Mouse (Mus musculus): ENCODE measurements around the gene Taf5l.

DNA sequence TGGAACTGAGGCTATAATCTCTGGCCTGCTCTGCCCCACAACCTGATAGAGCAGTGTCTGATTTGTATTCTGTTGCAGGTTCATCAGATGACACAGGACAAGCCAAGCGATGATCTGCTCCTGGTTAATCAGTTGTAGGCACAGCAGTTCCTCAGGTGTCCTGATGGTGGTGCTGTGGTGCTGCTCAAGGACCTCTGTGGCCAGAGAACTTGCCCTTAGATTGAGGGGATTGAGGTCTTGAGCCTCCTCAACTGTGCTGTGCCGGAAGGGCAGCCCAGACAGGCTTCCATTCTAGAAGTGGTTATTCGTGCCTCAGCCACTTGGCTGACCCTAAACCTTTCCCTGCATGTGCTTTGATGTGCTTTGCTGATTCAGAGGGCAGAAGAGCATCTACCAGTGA lies 30.9 kb upstream of the Taf5l start:
- TF ChIP-seq TAL1 (IDR thresholded peaks at IDR 0.05; ENCODE audit: low read length) (no peak), GATA1 (IDR thresholded peaks at IDR 0.05; ENCODE audit: low read length) (no peak)

All from erythroblast, embryonic 14.5 days (primary cell).